Mouse (Mus musculus) MEL (cell line): Measurements from ENCODE around the gene Usp49. TPM values are rescaled to one million over a fixed set of nuclear protein-coding genes. Genes with fewer than 3 reads are reported as not detected.

Source experiments
- DNase-seq: peaks from one replicate; pipeline ENCODE4 v3.0.0; 2011; ENCODE audit warnings: low read depth, low spot score
- H3K27ac ChIP-seq: 2 replicates; pipeline ENCODE4 v1.5.1; 2012; ENCODE audit warnings: low read depth, mild to moderate bottlenecking, control low read depth, low read length, moderate library complexity; ENCODE audit not compliant: control insufficient read depth
- H3K27me3 ChIP-seq, 2 experiments: fragments of 150-350 bp in 1 of 2; sonication (generic) in 1 of 2; 2 replicates each; pipeline ENCODE4 v1.6.1; 2012; ENCODE audit warnings: low read length in 2 of 2, mild to moderate bottlenecking in 2 of 2, improper control_type of control experiment in 1 of 2, moderate library complexity in 1 of 2; ENCODE audit not compliant: insufficient read depth in 2 of 2, control insufficient read depth in 1 of 2
- H3K36me3 ChIP-seq, 2 experiments: 2 replicates each; pipeline ENCODE4 v1.6.1; 2012 to 2014; ENCODE audit warnings: low read length in 2 of 2, improper control_type of control experiment in 1 of 2, inconsistent platforms in 1 of 2, mild to moderate bottlenecking in 1 of 2; ENCODE audit not compliant: insufficient read depth in 2 of 2, control insufficient read depth in 1 of 2
- H3K4me1 ChIP-seq, 2 experiments: fragments of 150-350 bp in 1 of 2; sonication (generic) in 1 of 2; 2 replicates each; pipeline ENCODE4 v1.6.1; 2012; ENCODE audit warnings: low read length in 2 of 2, improper control_type of control experiment in 1 of 2, mild to moderate bottlenecking in 1 of 2; ENCODE audit not compliant: insufficient read depth in 2 of 2, control insufficient read depth in 1 of 2
- H3K4me3 ChIP-seq, 2 experiments: fragments of 150-350 bp in 1 of 2; sonication (generic) in 1 of 2; 2 replicates each; pipeline ENCODE4 v1.5.1; 2012; ENCODE audit warnings: low read depth in 2 of 2, low read length in 2 of 2, mild to moderate bottlenecking in 2 of 2, moderate library complexity in 2 of 2, control low read depth in 1 of 2, improper control_type of control experiment in 1 of 2; ENCODE audit not compliant: control insufficient read depth in 1 of 2, insufficient read depth in 1 of 2
- H3K79me2 ChIP-seq: 2 replicates; pipeline ENCODE4 v1.6.1; 2012; ENCODE audit warnings: mild to moderate bottlenecking, low read length, moderate library complexity; ENCODE audit not compliant: control insufficient read depth, poor library complexity, insufficient read depth
- H3K9ac ChIP-seq: 2 replicates; pipeline ENCODE4 v1.6.1; 2012; ENCODE audit warnings: low read depth, mild to moderate bottlenecking, control low read depth, low read length, moderate library complexity; ENCODE audit not compliant: control insufficient read depth, poor library complexity, severe bottlenecking
- H3K9me3 ChIP-seq: fragments of 150-350 bp; sonication (generic); replicated peaks from 2 replicates; pipeline ENCODE4 v1.6.1; 2012; ENCODE audit warnings: mild to moderate bottlenecking, low read length, improper control_type of control experiment, moderate library complexity; ENCODE audit not compliant: insufficient read depth
- BHLHE40 ChIP-seq: IDR thresholded peaks from 2 replicates; pipeline ENCODE4 v1.6.1; 2012; ENCODE audit warnings: low read depth, mild to moderate bottlenecking, inconsistent platforms, low read length, improper control_type of control experiment, borderline replicate concordance
- CHD2 ChIP-seq: IDR thresholded peaks from 2 replicates; pipeline ENCODE4 v1.6.1; 2011; ENCODE audit warnings: low read length, improper control_type of control experiment
- CTCF ChIP-seq, 3 experiments: IDR thresholded peaks in 2 of 3; conservative IDR thresholded peaks in 1 of 3; 2 replicates each; pipeline ENCODE4 v1.5.1; 2011 to 2012; ENCODE audit warnings: low read length in 3 of 3, low read depth in 2 of 3, mild to moderate bottlenecking in 2 of 3, improper control_type of control experiment in 1 of 3, inconsistent platforms in 1 of 3, mixed read lengths in 1 of 3, moderate library complexity in 1 of 3; ENCODE audit not compliant: control insufficient read depth in 1 of 3, insufficient read depth in 1 of 3, poor library complexity in 1 of 3, severe bottlenecking in 1 of 3
- EP300 ChIP-seq, 2 experiments: IDR thresholded peaks; 2 replicates each; pipeline ENCODE4 v1.6.1; 2011; ENCODE audit warnings: improper control_type of control experiment in 2 of 2, low read length in 2 of 2, low read depth in 1 of 2, mild to moderate bottlenecking in 1 of 2
- GATA1 ChIP-seq: IDR thresholded peaks from 2 replicates; pipeline ENCODE4 v1.6.1; 2011; ENCODE audit warnings: low read depth, low read length, improper control_type of control experiment
- HCFC1 ChIP-seq: IDR thresholded peaks from 2 replicates; pipeline ENCODE4 v1.6.1; 2012; ENCODE audit warnings: low read depth, mild to moderate bottlenecking, inconsistent platforms, low read length, improper control_type of control experiment, moderate library complexity
- KAT2A ChIP-seq: conservative IDR thresholded peaks from 2 replicates; pipeline ENCODE4 v1.6.1; 2012; ENCODE audit warnings: low read depth, low read length, improper control_type of control experiment, inconsistent platforms
- MAX ChIP-seq: IDR thresholded peaks from 2 replicates; pipeline ENCODE4 v1.6.1; 2011; ENCODE audit warnings: low read length, improper control_type of control experiment
- MEF2A ChIP-seq: IDR thresholded peaks from 2 replicates; pipeline ENCODE4 v1.6.1; 2014; ENCODE audit warnings: low read depth, mild to moderate bottlenecking, inconsistent platforms, low read length, improper control_type of control experiment; ENCODE audit not compliant: poor library complexity, insufficient replicate concordance, severe bottlenecking; ENCODE audit errors: extremely low read depth
- NELFE ChIP-seq: IDR thresholded peaks from 2 replicates; pipeline ENCODE4 v1.6.1; 2011; ENCODE audit warnings: low read depth, low read length, improper control_type of control experiment
- NRF1 ChIP-seq: IDR thresholded peaks from 2 replicates; pipeline ENCODE4 v1.6.1; 2014; ENCODE audit warnings: low read depth, mild to moderate bottlenecking, inconsistent platforms, low read length, improper control_type of control experiment, moderate library complexity; ENCODE audit not compliant: poor library complexity, insufficient read depth, severe bottlenecking
- POLR2AphosphoS2 ChIP-seq: IDR thresholded peaks from 2 replicates; pipeline ENCODE4 v1.6.1; 2011; ENCODE audit warnings: low read length, improper control_type of control experiment
- RAD21 ChIP-seq: IDR thresholded peaks from 2 replicates; pipeline ENCODE4 v1.6.1; 2011; ENCODE audit warnings: mild to moderate bottlenecking, low read depth, low read length, improper control_type of control experiment
- RCOR1 ChIP-seq: IDR thresholded peaks from 2 replicates; pipeline ENCODE4 v1.6.1; 2012; ENCODE audit warnings: low read depth, mild to moderate bottlenecking, inconsistent platforms, low read length, improper control_type of control experiment
- SIN3A ChIP-seq: IDR thresholded peaks from 2 replicates; pipeline ENCODE4 v1.6.1; 2012; ENCODE audit warnings: low read length, improper control_type of control experiment, inconsistent platforms
- SMC3 ChIP-seq: IDR thresholded peaks from 2 replicates; pipeline ENCODE4 v1.6.1; 2011; ENCODE audit warnings: low read depth, low read length, improper control_type of control experiment
- TAL1 ChIP-seq: IDR thresholded peaks from 2 replicates; pipeline ENCODE4 v1.6.1; 2012; ENCODE audit warnings: mild to moderate bottlenecking, inconsistent platforms, low read length, moderate library complexity, mixed read lengths
- TBP ChIP-seq: IDR thresholded peaks from 2 replicates; pipeline ENCODE4 v1.8.0; 2011; ENCODE audit warnings: low read depth, low read length, improper control_type of control experiment
- ZC3H11A ChIP-seq: IDR thresholded peaks from 2 replicates; pipeline ENCODE4 v1.6.1; 2012; ENCODE audit warnings: low read depth, mild to moderate bottlenecking, inconsistent platforms, low read length, improper control_type of control experiment
- ZMIZ1 ChIP-seq: IDR thresholded peaks from 2 replicates; pipeline ENCODE4 v1.6.1; 2012; ENCODE audit warnings: low read depth, mild to moderate bottlenecking, inconsistent platforms, low read length, improper control_type of control experiment, moderate library complexity
- ZNF384 ChIP-seq: IDR thresholded peaks from 2 replicates; pipeline ENCODE4 v1.6.1; 2012; ENCODE audit warnings: low read depth, mild to moderate bottlenecking, inconsistent platforms, low read length, improper control_type of control experiment
- polyA plus RNA-seq, 2 experiments: library from polyadenylated mRNA; stranded (reverse) in 1 of 2; unstranded in 1 of 2; fragments of >175 nt in 1 of 2; fragments of >200 nt in 1 of 2; gene quantifications; 2 replicates each; pipeline versions ENCODE4 v1.2.1 to v1.2.4; 2012; ENCODE audit warnings: low replicate concordance in 2 of 2, low read depth in 1 of 2; ENCODE audit not compliant: insufficient read length in 2 of 2, insufficient read depth in 1 of 2, missing spikeins in 1 of 2
- total RNA-seq: library from RNA; depleted of rRNA; stranded (reverse); fragments of 300-350 nt; gene quantifications from 2 replicates; pipeline ENCODE4 v1.2.3, GENCODE M21; 2012

The Usp49 gene
- total and polyA plus RNA-seq, 3 experiments, result 5.2 to 16.1 TPM; not detected in 1

- H3K27me3 ChIP-seq, result no peaks in the 10 kb centered on the region
- no peak overlapping the region for H3K9ac ChIP-seq
- no peak for TF ChIP-seq KAT2A
- peak; percentile 34; the same call in 1 of the 2 replicates for TF ChIP-seq SMC3
- TF ChIP-seq TBP, result no peak
- no peak for TF ChIP-seq ZNF384
- no peak for TF ChIP-seq EP300 (IDR thresholded peaks at IDR 0.05; ENCODE audit: low read depth in 1 of 2, low read length in 2 of 2)
- TF ChIP-seq CTCF (IDR thresholded peaks at IDR 0.05 in 2 of 3, conservative IDR thresholded peaks at IDR 0.05 in 1 of 3; ENCODE audit: control insufficient read depth in 1 of 3, insufficient read depth in 1 of 3, low read depth in 2 of 3, low read length in 3 of 3, poor library complexity in 1 of 3, severe bottlenecking in 1 of 3), result peak; percentile 17 to 53 (median 20); a peak in 5 of 6 replicates
- H3K4me3 ChIP-seq, result no peak overlapping the region
- H3K36me3 ChIP-seq, result no peaks in the 10 kb centered on the region
- H3K9me3 ChIP-seq, result no peaks in the 10 kb centered on the region
- H3K27ac ChIP-seq, result no peak overlapping the region
- peak; percentile 60 for DNase-seq
- H3K4me1 ChIP-seq, result no peaks in the 10 kb centered on the region
- H3K79me2 ChIP-seq, result no peaks in the 10 kb centered on the region
Measured at GRCm38 (mm10) chr17:47642992-47643391, 12.5 kb downstream of the Usp49 start.

DNA sequence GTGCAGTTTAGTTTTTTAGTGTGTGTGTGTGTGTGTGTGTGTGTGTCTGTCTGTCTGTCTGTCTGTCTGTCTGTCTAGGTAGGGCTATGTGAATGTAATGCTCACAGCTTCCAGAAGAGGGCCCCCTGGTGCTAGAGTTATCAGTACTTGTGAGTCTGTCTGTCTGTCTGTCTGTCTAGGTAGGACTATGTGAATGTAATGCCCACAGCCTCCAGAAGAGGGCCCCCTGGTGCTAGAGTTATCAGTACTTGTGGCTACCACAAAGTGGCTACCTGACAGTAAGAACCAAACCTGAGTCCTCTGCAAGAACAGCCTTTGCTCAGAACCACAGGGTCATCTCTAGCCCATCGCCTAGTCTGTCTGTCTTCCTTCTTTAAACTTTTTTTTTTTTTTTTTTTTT is 16.2 kb downstream of the Usp49 start:
- H3K4me1 ChIP-seq, result no peaks in the 10 kb centered on the region
- DNase-seq, result peak; percentile 89
- TF ChIP-seq NRF1, result no peak
- TF ChIP-seq CHD2, result no peak
- TF ChIP-seq MAX, result no peak
- TF ChIP-seq TAL1, result no peak
- 0 out of 2 replicates have a peak, but pooled peaks have one; percentile 35 for TF ChIP-seq TBP
- TF ChIP-seq EP300 (IDR thresholded peaks at IDR 0.05; ENCODE audit: low read depth in 1 of 2, low read length in 2 of 2), result no peak
- no peak for TF ChIP-seq RCOR1
- no peak for TF ChIP-seq NELFE
- TF ChIP-seq BHLHE40, result no peak
- TF ChIP-seq RAD21, result peak; percentile 59
- peak; percentile 36 for TF ChIP-seq ZC3H11A
- 0 out of 2 replicates have a peak, but pooled peaks have one; percentile 18 for TF ChIP-seq SIN3A
- peak; percentile 63 for TF ChIP-seq SMC3
- peak; percentile 56 for TF ChIP-seq GATA1
- no peak for TF ChIP-seq ZMIZ1
- TF ChIP-seq MEF2A, result no peak
- TF ChIP-seq POLR2AphosphoS2, result no peak
- TF ChIP-seq HCFC1, result no peak
- peak; percentile 50 to 81 (median 71) for TF ChIP-seq CTCF (IDR thresholded peaks at IDR 0.05 in 2 of 3, conservative IDR thresholded peaks at IDR 0.05 in 1 of 3; ENCODE audit: control insufficient read depth in 1 of 3, insufficient read depth in 1 of 3, low read depth in 2 of 3, low read length in 3 of 3, poor library complexity in 1 of 3, severe bottlenecking in 1 of 3)
- peak; percentile 50; the same call in 1 of the 2 replicates for TF ChIP-seq ZNF384
- no peaks in the 10 kb centered on the region for H3K9me3 ChIP-seq
- no peaks in the 10 kb centered on the region for H3K36me3 ChIP-seq
- H3K79me2 ChIP-seq, result no peaks in the 10 kb centered on the region
- H3K4me3 ChIP-seq, result no peak overlapping the region
- H3K27me3 ChIP-seq, result no peaks in the 10 kb centered on the region
- H3K27ac ChIP-seq, result no peak overlapping the region
- H3K9ac ChIP-seq, result no peak overlapping the region
